Mouse (Mus musculus): ENCODE results near the gene Kctd15. TPM values are rescaled to one million over a fixed set of nuclear protein-coding genes. Genes with fewer than 3 reads are reported as not detected.

Kctd15 gene
- polyA plus RNA-seq, 2 experiments: 0.14 to 1.2 TPM

- Histone ChIP-seq H3K27me3 (ENCODE audit: control insufficient read depth, insufficient read depth, low read length) (no peaks in the 10 kb centered on the region), H3K4me2 (ENCODE audit: low read depth) (no peak overlapping the region), H3K4me1 (replicated peaks; ENCODE audit: control insufficient read depth in 2 of 2, insufficient read depth in 2 of 2, low read length in 1 of 2) (no peaks in the 10 kb centered on the region), H3K9me3 (ENCODE audit: control insufficient read depth, low read length) (no peaks in the 10 kb centered on the region), H3K36me3 (replicated peaks; ENCODE audit: control insufficient read depth, insufficient read depth, low read depth) (no peaks in the 10 kb centered on the region), H3K27ac (no peak overlapping the region), H3K4me3 (ENCODE audit: insufficient read depth in 1 of 2, low read depth in 2 of 2, low read length in 2 of 2) (no peak overlapping the region), H3K9ac (replicated peaks) (no peak overlapping the region)
- DNase-seq (ENCODE audit: low read depth in 3 of 3, low spot score in 3 of 3) (no peak), ATAC-seq (ENCODE audit: insufficient read depth) (no peak)
- 61% methylated on average over 11 of the region's 11 CpGs for WGBS (ENCODE audit: insufficient replicate concordance)
- TF ChIP-seq CTCF (IDR thresholded peaks at IDR 0.05; ENCODE audit: low read depth): no peak
- no peak for TF ChIP-seq EP300 (IDR thresholded peaks at IDR 0.05; ENCODE audit: low read depth)
These were observed 38.2 kb downstream of the Kctd15 start for GRCm38 (mm10) chr7:34618141-34618890.

GRCm38 (mm10) chr7:34616275-34616674 lies 40.3 kb downstream of the Kctd15 start:
- ATAC-seq (ENCODE audit: insufficient read depth) (no peak), DNase-seq (ENCODE audit: low read depth in 3 of 3, low spot score in 3 of 3) (no peak)
- H3K4me2 ChIP-seq (ENCODE audit: low read depth): no peak overlapping the region
- H3K9me3 ChIP-seq (ENCODE audit: control insufficient read depth, low read length): no peaks in the 10 kb centered on the region
- H3K27ac ChIP-seq: no peak overlapping the region
- H3K36me3 ChIP-seq (replicated peaks; ENCODE audit: control insufficient read depth, insufficient read depth, low read depth): no peaks in the 10 kb centered on the region
- TF ChIP-seq CTCF (IDR thresholded peaks at IDR 0.05; ENCODE audit: low read depth) (no peak), EP300 (IDR thresholded peaks at IDR 0.05; ENCODE audit: low read depth) (no peak)
- no peaks in the 10 kb centered on the region for H3K4me1 ChIP-seq (replicated peaks; ENCODE audit: control insufficient read depth in 2 of 2, insufficient read depth in 2 of 2, low read length in 1 of 2)
- 63% methylated on average over 2 of the region's 2 CpGs for WGBS (ENCODE audit: insufficient replicate concordance)
- no peaks in the 10 kb centered on the region for H3K27me3 ChIP-seq (ENCODE audit: control insufficient read depth, insufficient read depth, low read length)
- no peak overlapping the region for H3K4me3 ChIP-seq (ENCODE audit: insufficient read depth in 1 of 2, low read depth in 2 of 2, low read length in 2 of 2)
- H3K9ac ChIP-seq (replicated peaks): no peak overlapping the region

- no peak for TF ChIP-seq CTCF (IDR thresholded peaks at IDR 0.05; ENCODE audit: low read depth)
- TF ChIP-seq EP300 (IDR thresholded peaks at IDR 0.05; ENCODE audit: low read depth): no peak
- Histone ChIP-seq H3K4me2 (ENCODE audit: low read depth) (no peak overlapping the region), H3K36me3 (replicated peaks; ENCODE audit: control insufficient read depth, insufficient read depth, low read depth) (no peaks in the 10 kb centered on the region), H3K9ac (replicated peaks) (no peak overlapping the region), H3K4me1 (replicated peaks; ENCODE audit: control insufficient read depth in 2 of 2, insufficient read depth in 2 of 2, low read length in 1 of 2) (no peaks in the 10 kb centered on the region), H3K27ac (no peak overlapping the region), H3K4me3 (ENCODE audit: insufficient read depth in 1 of 2, low read depth in 2 of 2, low read length in 2 of 2) (no peak overlapping the region), H3K27me3 (ENCODE audit: control insufficient read depth, insufficient read depth, low read length) (no peaks in the 10 kb centered on the region), H3K9me3 (ENCODE audit: control insufficient read depth, low read length) (no peaks in the 10 kb centered on the region)
- no peak for DNase-seq (ENCODE audit: low read depth in 3 of 3, low spot score in 3 of 3)
- WGBS (ENCODE audit: insufficient replicate concordance): 51% methylated on average over 6 of the region's 6 CpGs
- ATAC-seq (ENCODE audit: insufficient read depth): no peak
These were observed 46.1 kb downstream of the Kctd15 start for GRCm38 (mm10) chr7:34610445-34610844.

GRCm38 (mm10) chr7:34607334-34607970 lies 49.1 kb downstream of the Kctd15 start:
- no peaks in the 10 kb centered on the region for H3K9me3 ChIP-seq (ENCODE audit: control insufficient read depth, low read length)
- WGBS (ENCODE audit: insufficient replicate concordance): 44% methylated on average over 5 of the region's 5 CpGs
- TF ChIP-seq CTCF (IDR thresholded peaks at IDR 0.05; ENCODE audit: low read depth) (no peak), EP300 (IDR thresholded peaks at IDR 0.05; ENCODE audit: low read depth) (no peak)
- no peak overlapping the region for H3K4me3 ChIP-seq (ENCODE audit: insufficient read depth in 1 of 2, low read depth in 2 of 2, low read length in 2 of 2)
- H3K27me3 ChIP-seq (ENCODE audit: control insufficient read depth, insufficient read depth, low read length): no peaks in the 10 kb centered on the region
- no peak overlapping the region for H3K27ac ChIP-seq
- DNase-seq (ENCODE audit: low read depth in 3 of 3, low spot score in 3 of 3) (no peak), ATAC-seq (ENCODE audit: insufficient read depth) (no peak)
- H3K4me2 ChIP-seq (ENCODE audit: low read depth): no peak overlapping the region
- no peaks in the 10 kb centered on the region for H3K4me1 ChIP-seq (replicated peaks; ENCODE audit: control insufficient read depth in 2 of 2, insufficient read depth in 2 of 2, low read length in 1 of 2)
- H3K36me3 ChIP-seq (replicated peaks; ENCODE audit: control insufficient read depth, insufficient read depth, low read depth): no peaks in the 10 kb centered on the region
- no peak overlapping the region for H3K9ac ChIP-seq (replicated peaks)

- Histone ChIP-seq H3K9ac (replicated peaks) (no peak overlapping the region), H3K27ac (no peak overlapping the region), H3K27me3 (ENCODE audit: control insufficient read depth, insufficient read depth, low read length) (no peaks in the 10 kb centered on the region), H3K4me1 (replicated peaks; ENCODE audit: control insufficient read depth in 2 of 2, insufficient read depth in 2 of 2, low read length in 1 of 2) (no peaks in the 10 kb centered on the region), H3K4me3 (ENCODE audit: insufficient read depth in 1 of 2, low read depth in 2 of 2, low read length in 2 of 2) (no peak overlapping the region), H3K36me3 (replicated peaks; ENCODE audit: control insufficient read depth, insufficient read depth, low read depth) (no peaks in the 10 kb centered on the region), H3K4me2 (ENCODE audit: low read depth) (no peak overlapping the region), H3K9me3 (ENCODE audit: control insufficient read depth, low read length) (no peaks in the 10 kb centered on the region)
- WGBS (ENCODE audit: insufficient replicate concordance): 58% methylated on average over 11 of the region's 11 CpGs
- TF ChIP-seq EP300 (IDR thresholded peaks at IDR 0.05; ENCODE audit: low read depth): no peak
- no peak for DNase-seq (ENCODE audit: low read depth in 3 of 3, low spot score in 3 of 3)
- no peak for ATAC-seq (ENCODE audit: insufficient read depth)
These were observed 49.8 kb downstream of the Kctd15 start for GRCm38 (mm10) chr7:34606729-34607128.
